Mouse (Mus musculus): ENCODE measurements around the gene Ftsj1.

DNA sequence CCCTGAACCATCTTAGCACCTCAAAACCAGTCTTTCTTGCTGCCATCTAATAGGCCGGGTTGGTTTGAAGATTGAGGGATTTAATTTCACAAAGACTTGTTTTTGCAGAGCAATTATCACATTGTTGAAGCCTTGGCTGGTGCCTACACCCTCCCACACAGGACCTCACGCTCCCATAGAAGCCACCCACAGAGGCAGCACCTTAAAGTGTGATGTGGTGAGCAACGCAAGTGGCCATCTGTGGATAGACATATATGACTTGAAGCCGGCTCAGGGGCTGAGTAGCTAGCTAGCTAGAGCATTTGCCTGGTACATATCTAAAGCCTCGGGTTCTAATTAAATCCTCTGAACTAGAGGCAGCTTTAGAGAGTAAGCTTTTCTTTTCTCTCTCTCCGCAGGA, 34.8 kb downstream of the Ftsj1 start:
- no peak for TF ChIP-seq CTCF (IDR thresholded peaks at IDR 0.05; ENCODE audit: insufficient read depth, low read depth, low read length)
- no peak for TF ChIP-seq POLR2A (IDR thresholded peaks at IDR 0.05; ENCODE audit: insufficient read depth, low read depth, low read length)

All from olfactory bulb, adult 2 months (tissue).